Mouse (Mus musculus) megakaryocyte progenitor cell, adult 5-6 weeks (primary cell): ENCODE measurements around the gene Hs3st5. TPM values are rescaled to one million over a fixed set of nuclear protein-coding genes. Genes with fewer than 3 reads are reported as not detected.
"Not testable (repeated sequence)": the region's sequence is repeated elsewhere in the genome, so short reads cannot be mapped to it uniquely, and the experiment has no call there.

Source experiments
- ATAC-seq: replicated peaks from 2 replicates; pipeline ENCODE4 v1.8.0; 2016; ENCODE audit warnings: mild to moderate bottlenecking, moderate TSS enrichment, inconsistent platforms; ENCODE audit not compliant: poor library complexity
- total RNA-seq, 2 experiments: library from RNA; stranded (forward) in 1 of 2; stranded (reverse) in 1 of 2; fragments of 157-497, 149-512 nt in 1 of 2; fragments of 200-1000 nt in 1 of 2; gene quantifications; 2 replicates each; pipeline versions ENCODE4 v1.2.3 to v1.2.4; 2015 to 2017

Hs3st5 gene
- total RNA-seq (2015): not detected in 2 replicates
- 0.07 TPM in 1 of 2 replicates, not detected in the other for total RNA-seq (2017)

DNA sequence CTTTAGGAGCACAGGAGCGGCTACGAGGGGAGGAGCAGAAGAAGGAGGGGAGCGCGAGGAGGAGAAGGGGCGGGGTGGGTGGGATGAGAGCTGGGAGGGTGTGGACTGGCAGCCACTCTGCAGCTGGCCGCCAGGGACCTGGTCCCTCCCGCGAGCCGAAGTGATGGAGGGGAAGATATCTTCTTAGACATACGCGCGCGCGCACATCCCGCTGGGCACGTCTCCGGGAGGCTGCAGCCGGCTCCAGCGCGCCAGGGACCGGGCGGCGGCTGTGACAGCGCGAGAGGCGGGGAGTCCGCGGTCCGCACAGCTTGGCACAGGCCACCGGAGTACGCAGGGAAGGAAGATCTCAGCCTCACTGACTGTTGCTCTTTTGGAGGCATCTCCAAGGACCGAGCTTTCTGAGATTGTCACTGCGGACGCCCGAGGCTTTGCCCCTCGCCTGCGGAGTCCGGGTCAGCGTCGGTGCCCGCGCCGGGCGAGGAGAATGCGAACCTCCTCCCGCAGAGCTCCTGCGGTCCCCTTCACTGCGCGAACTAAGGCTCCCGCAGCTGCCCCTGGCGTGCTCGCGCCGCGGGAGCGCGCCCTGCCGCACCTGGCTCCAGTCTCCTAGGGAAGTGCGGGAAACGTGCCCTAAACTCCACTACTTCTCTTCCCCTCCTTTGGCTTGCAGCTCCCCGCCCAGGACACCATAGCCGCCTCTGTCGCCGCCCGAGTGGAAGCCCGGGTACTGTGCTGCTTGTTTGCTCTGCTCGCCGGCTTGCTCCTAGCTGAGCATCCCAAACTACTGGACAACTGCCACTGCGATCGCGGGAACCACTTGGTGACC is at the start of gene Hs3st5:
Hs3st5 (plus strand) TSS at position 88 of the 829 bp plus-strand sequence.
- peak; percentile 70 for ATAC-seq

DNA sequence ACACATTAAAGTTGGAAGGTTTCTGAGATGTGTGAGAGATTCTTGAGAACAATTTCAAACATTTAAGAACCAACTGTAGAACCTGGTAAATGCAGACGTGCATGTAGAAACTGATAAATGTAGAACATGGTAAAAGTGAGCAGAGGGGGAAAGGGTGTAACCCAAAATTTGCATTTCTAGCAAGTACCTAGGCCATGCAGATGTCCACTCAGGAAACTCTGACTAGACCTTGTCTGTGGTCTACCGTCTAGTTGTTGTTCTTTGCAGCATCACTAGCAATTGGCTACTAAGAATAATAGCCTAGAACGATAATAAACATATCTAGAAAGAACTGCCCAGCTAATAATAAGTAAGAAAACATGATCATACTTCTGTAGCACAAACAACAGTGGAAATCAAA is 38.0 kb upstream of the Hs3st5 start:
- ATAC-seq: no peak

DNA sequence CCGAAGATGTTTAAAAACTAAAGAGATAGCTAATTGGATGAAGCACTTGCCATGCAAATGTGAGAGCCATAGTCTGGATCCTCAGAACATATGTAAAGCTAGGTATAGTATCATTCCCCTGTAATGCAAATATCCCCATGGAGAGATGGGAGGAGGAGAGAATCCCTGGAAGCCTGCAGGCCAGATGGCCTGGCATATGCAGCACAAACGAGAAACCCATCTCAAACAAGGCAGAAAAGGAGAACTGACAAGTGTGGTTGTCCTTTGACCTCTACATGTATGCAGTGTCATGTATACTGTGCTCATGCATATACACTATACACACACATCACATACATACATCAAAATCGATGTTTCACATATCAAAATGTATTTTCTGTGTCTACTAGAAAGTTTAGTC is 35.5 kb upstream of the Hs3st5 start:
- ATAC-seq: no peak

GRCm38 (mm10) chr10:36474834-36475233 is 31.8 kb upstream of the Hs3st5 start:
- ATAC-seq: no peak

DNA sequence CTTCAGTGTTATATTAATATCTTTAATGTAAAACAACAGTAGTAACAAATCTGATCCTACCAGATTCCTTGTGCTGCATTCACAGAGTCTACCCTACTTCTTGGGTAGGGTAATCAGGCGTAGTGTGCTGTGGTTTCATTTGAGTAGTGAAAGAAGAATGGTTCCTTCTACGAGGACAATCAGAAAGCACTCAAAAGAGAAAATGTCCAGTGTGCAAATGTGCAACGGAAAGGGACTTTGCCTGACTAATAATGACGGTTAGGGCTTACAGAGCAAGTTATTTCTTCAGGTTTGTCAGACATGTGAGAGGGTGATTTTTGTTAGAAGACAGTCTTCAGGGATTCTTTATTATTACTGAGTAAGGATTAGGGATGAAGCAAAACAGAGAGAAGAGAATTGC is 29.1 kb upstream of the Hs3st5 start:
- no peak for ATAC-seq

- ATAC-seq: no peak
These were observed 23.3 kb upstream of the Hs3st5 start for GRCm38 (mm10) chr10:36483362-36483761.

GRCm38 (mm10) chr10:36484011-36484410 is 22.6 kb upstream of the Hs3st5 start:
- no peak for ATAC-seq

- no peak for ATAC-seq
These were observed 21.8 kb upstream of the Hs3st5 start for GRCm38 (mm10) chr10:36484728-36485300.

DNA sequence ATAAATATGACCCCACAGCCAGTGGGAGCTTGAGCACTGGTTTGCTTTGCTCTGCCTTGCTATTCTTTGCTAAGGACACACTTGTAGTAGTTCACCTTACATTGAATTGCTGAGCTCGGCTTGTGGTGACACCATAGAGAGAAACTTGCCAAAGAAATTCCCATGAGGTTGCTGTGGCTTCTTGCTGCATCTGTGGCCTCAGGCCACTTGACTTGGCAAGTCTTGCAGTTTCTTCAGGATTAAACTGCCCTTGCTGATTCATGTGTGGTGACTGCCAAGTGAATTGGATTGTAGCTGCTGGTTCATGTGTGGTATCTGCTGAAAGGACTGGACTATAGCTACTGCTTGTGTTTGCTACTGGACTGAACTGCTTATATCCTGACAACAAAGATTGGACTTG is 13.0 kb upstream of the Hs3st5 start:
- ATAC-seq: no peak

DNA sequence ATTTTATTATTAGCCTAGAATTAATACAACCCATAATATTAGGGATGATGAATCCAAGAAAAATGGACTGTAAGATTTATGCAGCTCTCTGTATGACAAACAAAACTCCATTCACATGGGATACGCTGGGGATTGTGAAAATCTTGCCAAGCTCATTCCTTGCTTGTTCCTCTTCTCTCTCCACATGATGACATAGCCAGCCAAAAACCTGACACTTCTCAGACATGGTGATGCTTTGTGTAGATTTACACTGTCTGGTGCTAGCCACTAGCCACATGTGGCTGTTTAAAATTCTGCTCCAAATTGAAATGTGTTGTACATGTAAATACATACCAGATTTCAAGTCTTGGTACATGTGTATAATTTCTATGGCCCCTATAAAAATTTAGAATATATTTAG is 6.9 kb upstream of the Hs3st5 start:
- ATAC-seq: no peak

- no peak for ATAC-seq
These were observed 434 bp upstream of the Hs3st5 start for GRCm38 (mm10) chr10:36506033-36506726.

DNA sequence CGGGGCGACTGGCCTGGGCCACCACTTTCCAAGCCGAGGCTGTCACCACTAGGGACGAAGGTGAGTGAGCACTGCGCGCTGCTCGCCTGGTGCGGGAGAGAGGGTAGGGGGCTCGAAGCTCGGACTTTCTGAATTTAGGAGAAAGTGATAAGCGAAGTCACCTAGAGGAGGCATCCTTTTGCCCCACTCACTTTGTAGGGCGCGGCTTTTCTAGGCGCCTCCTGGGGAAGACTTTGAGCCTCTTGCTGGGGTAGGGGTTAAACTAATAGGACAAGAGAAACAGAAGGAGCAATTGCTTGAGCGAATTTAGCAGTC is 899 bp downstream of the Hs3st5 start:
- ATAC-seq: no peak

- ATAC-seq: no peak
These were observed 1.5 kb downstream of the Hs3st5 start for GRCm38 (mm10) chr10:36507991-36508546.

GRCm38 (mm10) chr10:36509477-36509876 is 2.9 kb downstream of the Hs3st5 start:
- no peak for ATAC-seq

GRCm38 (mm10) chr10:36523881-36524280 is 17.3 kb downstream of the Hs3st5 start:
- no peak for ATAC-seq

- ATAC-seq: no peak
These were observed 27.2 kb downstream of the Hs3st5 start for GRCm38 (mm10) chr10:36533633-36534335.

DNA sequence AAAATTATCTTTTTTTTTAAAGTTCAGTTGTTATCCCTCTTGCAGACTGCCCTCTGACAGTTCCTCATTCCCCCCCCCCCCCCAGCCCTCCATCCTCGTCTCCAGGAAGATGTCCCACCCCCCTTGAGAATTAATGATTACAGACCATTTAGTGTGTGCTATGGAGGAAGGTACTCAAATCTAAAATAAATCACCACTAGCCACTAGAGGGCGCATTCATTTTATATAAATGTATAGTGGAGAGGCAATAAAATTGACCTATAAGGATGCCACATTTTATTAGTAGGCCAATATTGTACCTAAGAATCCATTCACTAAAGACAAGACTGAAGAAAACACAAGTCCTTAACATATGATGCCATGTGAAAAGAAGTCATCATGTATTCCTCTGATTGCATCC is 40.0 kb downstream of the Hs3st5 start:
- peak; percentile 64 for ATAC-seq

GRCm38 (mm10) chr10:36547713-36548112 is 41.1 kb downstream of the Hs3st5 start:
- not testable (repeated sequence) for ATAC-seq

DNA sequence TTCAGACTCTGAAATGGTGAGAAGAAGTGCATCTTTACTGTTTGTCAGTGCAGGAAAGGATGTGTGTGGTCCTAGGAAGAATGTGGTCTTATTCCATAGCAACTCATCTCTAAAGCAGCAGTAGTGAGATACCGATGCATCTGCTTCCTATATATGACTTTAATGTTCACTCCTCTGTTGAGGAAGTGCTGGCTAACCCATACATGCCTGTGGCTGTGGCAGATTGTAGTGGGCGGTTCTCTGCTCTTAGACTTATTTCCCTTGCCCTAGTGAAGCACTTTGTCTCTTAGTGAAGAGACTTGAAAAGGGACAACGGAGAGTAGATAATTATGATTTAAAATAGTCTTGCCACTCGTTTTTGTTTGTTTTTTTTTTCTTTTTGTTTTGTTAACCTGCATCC is 47.4 kb downstream of the Hs3st5 start:
- ATAC-seq: peak; percentile 34; the same call in 1 of the 2 replicates

DNA sequence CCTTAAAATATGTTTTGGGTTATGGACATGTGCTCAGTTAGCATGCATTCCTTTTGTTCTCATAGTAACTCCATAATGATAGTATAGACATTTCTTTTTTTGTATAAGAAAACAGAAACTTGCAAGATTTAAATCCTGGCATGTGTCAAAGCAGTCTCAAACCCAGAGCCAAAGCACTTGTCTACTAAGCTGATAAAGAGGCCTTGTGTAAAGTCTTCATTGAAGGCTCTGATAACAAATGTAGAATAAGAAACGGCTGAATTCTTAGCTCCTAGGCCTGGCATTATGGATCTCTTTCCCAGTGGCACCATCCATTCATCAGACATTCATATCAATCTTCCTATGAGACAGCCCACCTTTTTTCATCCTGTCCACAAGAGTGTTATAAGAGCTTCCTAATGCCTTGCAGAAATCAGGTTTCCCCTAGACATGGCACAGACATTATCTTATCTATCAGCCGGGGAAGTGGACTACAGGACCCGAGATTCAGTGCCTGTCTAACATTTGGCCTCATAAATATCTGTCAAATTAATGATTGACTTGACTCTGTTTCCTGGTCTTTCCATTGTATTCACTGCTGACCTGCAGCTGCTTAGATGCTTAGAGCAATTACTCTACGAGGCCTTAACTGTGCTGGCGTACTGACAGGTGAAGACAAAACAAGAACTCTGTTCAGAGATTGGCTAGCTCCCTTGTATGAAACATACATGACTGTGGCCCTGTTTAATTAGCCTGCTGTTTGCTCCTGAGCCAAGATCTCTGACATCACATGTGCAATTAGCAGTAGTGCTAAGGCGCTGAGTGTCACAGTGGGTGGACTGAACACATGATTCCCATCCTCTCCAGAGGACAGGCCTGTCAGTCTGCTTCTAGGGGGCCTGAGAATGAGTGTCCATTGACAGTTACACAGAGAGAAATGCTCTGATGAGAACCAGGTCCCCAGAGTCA is 48.6 kb downstream of the Hs3st5 start:
- no peak for ATAC-seq
